Mouse (Mus musculus) liver, embryonic 14.5 days (tissue): Measurements from ENCODE around the gene Hoxc13. TPM values are rescaled to one million over a fixed set of nuclear protein-coding genes. Genes with fewer than 3 reads are reported as not detected.

Source experiments
- ATAC-seq: fragments of 200-750 bp; cut with Nextera tagmentation; 2 replicates; pipeline ENCODE4 v1.8.0; 2017; ENCODE audit warnings: moderate number of reproducible peaks, mild to moderate bottlenecking, moderate library complexity; ENCODE audit not compliant: insufficient read depth
- DNase-seq, 3 experiments: peaks; one replicate each; pipeline ENCODE4 v3.0.0-alpha.2; 2012 to 2013; ENCODE audit warnings: low read depth in 3 of 3, low spot score in 3 of 3
- H3K27ac ChIP-seq: fragments of 300-500 bp; sonication (generic); 2 replicates; pipeline ENCODE4 v1.5.1; 2014; ENCODE audit warnings: moderate library complexity, mild to moderate bottlenecking, control low read depth, inconsistent platforms
- H3K27me3 ChIP-seq: fragments of 300-500 bp; sonication (generic); 2 replicates; pipeline ENCODE4 v1.6.1; 2014; ENCODE audit warnings: mild to moderate bottlenecking, low read length, moderate library complexity; ENCODE audit not compliant: control insufficient read depth, insufficient read depth
- H3K36me3 ChIP-seq: fragments of 300-500 bp; sonication (generic); replicated peaks from 2 replicates; pipeline ENCODE4 v1.6.1; 2014; ENCODE audit warnings: low read depth; ENCODE audit not compliant: control insufficient read depth, insufficient read depth
- H3K4me1 ChIP-seq, 2 experiments: fragments of 200-500 bp in 1 of 2; fragments of 300-500 bp in 1 of 2; sonication (generic) in 1 of 2; replicated peaks; 2 replicates each; pipeline ENCODE4 v1.6.1; 2012 to 2014; ENCODE audit warnings: antibody characterized with exemption in 1 of 2, inconsistent platforms in 1 of 2, low read length in 1 of 2; ENCODE audit not compliant: control insufficient read depth in 2 of 2, insufficient read depth in 2 of 2
- H3K4me2 ChIP-seq: fragments of 300-500 bp; sonication (generic); 2 replicates; pipeline ENCODE4 v1.6.1; 2014; ENCODE audit warnings: low read depth, mild to moderate bottlenecking, control low read depth, moderate library complexity
- H3K4me3 ChIP-seq, 2 experiments: fragments of 200-500 bp in 1 of 2; fragments of 300-500 bp in 1 of 2; sonication (generic) in 1 of 2; 2 replicates each; pipeline ENCODE4 v1.5.1; 2012 to 2014; ENCODE audit warnings: low read depth in 2 of 2, low read length in 2 of 2, mild to moderate bottlenecking in 2 of 2, control low read depth in 1 of 2, inconsistent platforms in 1 of 2, moderate library complexity in 1 of 2; ENCODE audit not compliant: insufficient read depth in 1 of 2
- H3K9ac ChIP-seq: fragments of 300-500 bp; sonication (generic); replicated peaks from 2 replicates; pipeline ENCODE4 v1.6.1; 2014; ENCODE audit warnings: mild to moderate bottlenecking, control low read depth, moderate library complexity
- H3K9me3 ChIP-seq: fragments of 300-500 bp; sonication (generic); 2 replicates; pipeline ENCODE4 v1.6.1; 2016; ENCODE audit warnings: low read length, mixed read lengths; ENCODE audit not compliant: control insufficient read depth
- CTCF ChIP-seq: IDR thresholded peaks from 2 replicates; pipeline ENCODE4 v1.5.1; 2016; ENCODE audit warnings: antibody characterized with exemption, low read depth, control low read depth
- EP300 ChIP-seq: IDR thresholded peaks from 2 replicates; pipeline ENCODE4 v1.6.1; 2016; ENCODE audit warnings: antibody characterized with exemption, low read depth
- WGBS: fragments of 180-500 bp; shearing (Covaris S2); extraction: QIAGEN DNeasy Blood & Tissue Kit; methylation state at CpG from one replicate; pipeline ENCODE4 v1.1.7; 2014; ENCODE audit not compliant: insufficient replicate concordance; 5-methylcytosine and 5-hydroxymethylcytosine counted together
- polyA plus RNA-seq, 2 experiments: library from polyadenylated mRNA; depleted of rRNA in 1 of 2; stranded (reverse) in 1 of 2; unstranded in 1 of 2; fragments of >200 nt; fragmentation: Nextera tagmentation in 1 of 2; extraction: Ambion mirVana in 1 of 2; gene quantifications; 2 replicates each; pipeline versions ENCODE4 v1.2.1 to v1.2.3; 2012 to 2014

Gene Hoxc13
- polyA plus RNA-seq, 2 experiments: not detected

- Histone ChIP-seq H3K4me3 (no peak overlapping the region), H3K9ac (no peak overlapping the region), H3K36me3 (no peaks in the 10 kb centered on the region), H3K27ac (no peak overlapping the region), H3K4me1 (no peaks in the 10 kb centered on the region), H3K9me3 (no peaks in the 10 kb centered on the region), H3K4me2 (no peak overlapping the region), H3K27me3 (peaks cover 98% of the 10 kb centered on the region)
- TF ChIP-seq EP300: no peak
- no peak for TF ChIP-seq CTCF
- ATAC-seq (no peak), DNase-seq (no peak)
- WGBS: 3% methylated on average over 9 of the region's 9 CpGs
Measured at GRCm38 (mm10) chr15:102947276-102947675, 26.4 kb downstream of the Hoxc13 start.

GRCm38 (mm10) chr15:102948842-102949241 lies 27.9 kb downstream of the Hoxc13 start:
- no peak overlapping the region for H3K9ac ChIP-seq
- no peak overlapping the region for H3K4me2 ChIP-seq
- H3K27ac ChIP-seq: no peak overlapping the region
- H3K27me3 ChIP-seq: peaks cover 98% of the 10 kb centered on the region
- 10% methylated on average over 2 of the region's 2 CpGs for WGBS
- no peak for TF ChIP-seq EP300
- no peak for ATAC-seq
- DNase-seq: no peak
- H3K4me3 ChIP-seq: no peak overlapping the region
- H3K36me3 ChIP-seq: no peaks in the 10 kb centered on the region
- no peaks in the 10 kb centered on the region for H3K4me1 ChIP-seq
- no peaks in the 10 kb centered on the region for H3K9me3 ChIP-seq

- Histone ChIP-seq H3K36me3 (no peaks in the 10 kb centered on the region), H3K4me1 (no peaks in the 10 kb centered on the region), H3K9ac (no peak overlapping the region), H3K4me3 (no peak overlapping the region), H3K4me2 (no peak overlapping the region), H3K9me3 (no peaks in the 10 kb centered on the region), H3K27me3 (peaks cover 98% of the 10 kb centered on the region), H3K27ac (no peak overlapping the region)
- DNase-seq (no peak), ATAC-seq (no peak)
- WGBS: 2% methylated on average over 20 of the region's 20 CpGs
- TF ChIP-seq EP300: no peak
- no peak for TF ChIP-seq CTCF
Measured at GRCm38 (mm10) chr15:102949696-102950095, 28.8 kb downstream of the Hoxc13 start.

GRCm38 (mm10) chr15:102950877-102951276 lies 30.0 kb downstream of the Hoxc13 start:
- ATAC-seq: no peak
- no peak for TF ChIP-seq EP300
- no peak for TF ChIP-seq CTCF
- Histone ChIP-seq H3K4me2 (no peak overlapping the region), H3K27me3 (peaks cover 98% of the 10 kb centered on the region), H3K36me3 (no peaks in the 10 kb centered on the region), H3K4me3 (no peak overlapping the region), H3K4me1 (no peaks in the 10 kb centered on the region), H3K9ac (no peak overlapping the region), H3K27ac (no peak overlapping the region), H3K9me3 (no peaks in the 10 kb centered on the region)
- 2% methylated on average over 2 of the region's 2 CpGs for WGBS
- DNase-seq: no peak

GRCm38 (mm10) chr15:102953561-102953960 lies 32.7 kb downstream of the Hoxc13 start:
- TF ChIP-seq CTCF: no peak
- no peak for TF ChIP-seq EP300
- Histone ChIP-seq H3K36me3 (no peaks in the 10 kb centered on the region), H3K4me3 (no peak overlapping the region), H3K4me2 (no peak overlapping the region), H3K9me3 (no peaks in the 10 kb centered on the region), H3K4me1 (no peaks in the 10 kb centered on the region), H3K9ac (no peak overlapping the region), H3K27ac (no peak overlapping the region), H3K27me3 (peaks cover 99% of the 10 kb centered on the region)
- 7% methylated on average over 6 of the region's 6 CpGs for WGBS
- DNase-seq (no peak), ATAC-seq (no peak)
